Mouse (Mus musculus) cerebellum, postnatal 14 days (tissue): ENCODE data around the gene Tmem201.
A peak's percentile ranks its signal among the peaks of the same experiment; 100 is the strongest.
"Not testable (repeated sequence)": the region's sequence is repeated elsewhere in the genome, so short reads cannot be mapped to it uniquely, and the experiment has no call there.

ENCODE experiments used
- DNase-seq, 2 experiments: peaks; one replicate each; pipeline ENCODE4 v3.0.0; 2021; ENCODE audit warnings: mixed read lengths in 2 of 2

Tmem201 gene

GRCm38 (mm10) chr4:149737383-149738324, at the start of gene Tmem201:
Tmem201 (minus strand) TSS chr4:149738044.
- peak; percentile 99 for DNase-seq

- DNase-seq: no peak
Observed at GRCm38 (mm10) chr4:149784901-149785300, 47.1 kb upstream of the Tmem201 start.

GRCm38 (mm10) chr4:149784371-149784770, 46.5 kb upstream of the Tmem201 start:
- DNase-seq: no peak

GRCm38 (mm10) chr4:149782975-149783374, 45.1 kb upstream of the Tmem201 start:
- no peak for DNase-seq

- DNase-seq: no peak
Observed at GRCm38 (mm10) chr4:149780565-149781356, 42.9 kb upstream of the Tmem201 start.

- DNase-seq: no peak
Observed at GRCm38 (mm10) chr4:149779966-149780365, 42.1 kb upstream of the Tmem201 start.

- no peak for DNase-seq
Observed at GRCm38 (mm10) chr4:149777126-149777525, 39.3 kb upstream of the Tmem201 start.

GRCm38 (mm10) chr4:149775760-149776362, 38.0 kb upstream of the Tmem201 start:
- no peak for DNase-seq

- DNase-seq: peak; percentile 68 to 71
Observed at GRCm38 (mm10) chr4:149775330-149775729, 37.5 kb upstream of the Tmem201 start.

- DNase-seq: peak; percentile 98
Observed at GRCm38 (mm10) chr4:149774094-149774470, 36.2 kb upstream of the Tmem201 start, which contains the start of gene Slc25a33. Slc25a33 (minus strand) TSS chr4:149774277.

- peak; percentile 68 to 73 for DNase-seq
Observed at GRCm38 (mm10) chr4:149773408-149774093, 35.7 kb upstream of the Tmem201 start.

- peak; percentile 60 to 67 for DNase-seq
Observed at GRCm38 (mm10) chr4:149772394-149772793, 34.5 kb upstream of the Tmem201 start.

GRCm38 (mm10) chr4:149765201-149765600, 27.4 kb upstream of the Tmem201 start:
- no peak for DNase-seq

- no peak for DNase-seq
Observed at GRCm38 (mm10) chr4:149763335-149763734, 25.5 kb upstream of the Tmem201 start.

GRCm38 (mm10) chr4:149759517-149759916, 21.7 kb upstream of the Tmem201 start:
- no peak for DNase-seq

- DNase-seq: no peak
Observed at GRCm38 (mm10) chr4:149758423-149758822, 20.6 kb upstream of the Tmem201 start.

GRCm38 (mm10) chr4:149756546-149756945, 18.7 kb upstream of the Tmem201 start:
- DNase-seq: not testable (repeated sequence)

GRCm38 (mm10) chr4:149752836-149753235, 15.0 kb upstream of the Tmem201 start:
- DNase-seq: no peak

GRCm38 (mm10) chr4:149752124-149752799, 14.4 kb upstream of the Tmem201 start:
- DNase-seq: peak; percentile 78 to 79

GRCm38 (mm10) chr4:149750671-149751070, 12.8 kb upstream of the Tmem201 start:
- no peak for DNase-seq

GRCm38 (mm10) chr4:149749663-149750015, 11.8 kb upstream of the Tmem201 start:
- DNase-seq: not testable (repeated sequence)
